Mouse (Mus musculus): ENCODE measurements around the gene Pvr.

DNA sequence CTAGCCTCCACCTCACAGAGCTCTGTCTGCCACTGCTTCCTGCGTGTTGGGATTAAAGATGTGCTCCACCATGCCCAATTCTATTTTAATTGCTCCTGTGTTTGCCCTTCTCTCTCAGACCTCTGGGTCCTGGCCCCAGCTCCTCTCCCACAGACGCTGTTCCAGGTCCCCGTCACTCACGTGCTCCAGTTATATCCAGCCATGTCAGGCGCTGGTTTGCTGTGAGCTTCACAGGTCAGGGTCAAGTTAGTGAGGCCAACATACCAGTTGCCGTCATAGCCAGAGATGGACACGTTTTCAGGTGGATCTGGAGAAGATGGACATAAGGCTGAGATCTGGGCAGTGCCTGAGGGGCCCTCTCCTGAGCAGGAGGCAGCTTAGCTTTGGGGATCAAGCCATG lies 6.4 kb downstream of the Pvr start:
- TF ChIP-seq CTCF (IDR thresholded peaks at IDR 0.05; ENCODE audit: borderline replicate concordance, insufficient read depth, low read depth, low read length), result no peak
- no peak for TF ChIP-seq POLR2A (IDR thresholded peaks at IDR 0.05; ENCODE audit: borderline replicate concordance, insufficient read depth, low read length)

Data from cerebellum, adult 2 months (tissue).